Mouse (Mus musculus): ENCODE results near the gene Rcc1l. TPM values are rescaled to one million over a fixed set of nuclear protein-coding genes. Genes with fewer than 3 reads are reported as not detected.

Rcc1l gene
- total and polyA plus RNA-seq, 2 experiments from 2014 or later = 16.2 to 21.2 TPM

DNA sequence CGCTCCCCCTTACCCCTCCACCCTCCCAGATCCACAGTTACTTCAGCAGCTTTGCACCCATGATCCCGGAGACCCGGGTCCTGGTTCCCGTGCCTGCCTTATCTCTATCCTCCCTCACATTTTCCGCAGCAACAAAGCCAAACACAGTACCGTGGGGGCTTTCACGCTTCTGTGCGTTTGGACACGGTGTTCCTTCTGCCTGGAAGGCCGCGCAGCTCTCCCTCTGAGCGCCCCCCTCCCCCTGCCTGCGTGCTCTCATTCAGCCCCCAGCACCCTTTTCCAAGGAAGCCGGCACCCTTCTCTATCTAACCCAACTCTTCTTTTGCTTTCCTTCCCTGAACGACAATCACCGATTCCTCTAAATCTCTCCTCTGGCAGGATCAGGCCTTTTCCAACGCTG lies 77.6 kb downstream of the Rcc1l start:
- 0% methylated on average over 17 of the region's 17 CpGs for WGBS
- H3K9ac ChIP-seq (replicated peaks; ENCODE audit: low read length, poor library complexity, severe bottlenecking) = peak overlapping the region; percentile 59
- peak overlapping the region; percentile 88 for H3K4me2 ChIP-seq (ENCODE audit: low read depth, low read length, poor library complexity, severe bottlenecking)
- DNase-seq (ENCODE audit: low spot score) (peak; percentile 30), ATAC-seq (ENCODE audit: low FRiP score) (peak; percentile 49; the same call in 1 of the 2 replicates)
- TF ChIP-seq CTCF (IDR thresholded peaks at IDR 0.05) = no peak
- no peaks in the 10 kb centered on the region for H3K36me3 ChIP-seq (ENCODE audit: insufficient read depth, low read length)
- 0 out of 2 replicates have a peak, but pooled peaks cover 6% of the 10 kb centered on the region for H3K4me1 ChIP-seq (ENCODE audit: insufficient read depth, low read length)
- H3K27ac ChIP-seq (ENCODE audit: low read depth, low read length) = peak overlapping the region; percentile 72
- peak overlapping the region; percentile 88 for H3K4me3 ChIP-seq (ENCODE audit: low read depth, low read length)
- H3K27me3 ChIP-seq (ENCODE audit: insufficient read depth, low read length) = no peaks in the 10 kb centered on the region
- no peaks in the 10 kb centered on the region for H3K9me3 ChIP-seq (ENCODE audit: low read length)

DNA sequence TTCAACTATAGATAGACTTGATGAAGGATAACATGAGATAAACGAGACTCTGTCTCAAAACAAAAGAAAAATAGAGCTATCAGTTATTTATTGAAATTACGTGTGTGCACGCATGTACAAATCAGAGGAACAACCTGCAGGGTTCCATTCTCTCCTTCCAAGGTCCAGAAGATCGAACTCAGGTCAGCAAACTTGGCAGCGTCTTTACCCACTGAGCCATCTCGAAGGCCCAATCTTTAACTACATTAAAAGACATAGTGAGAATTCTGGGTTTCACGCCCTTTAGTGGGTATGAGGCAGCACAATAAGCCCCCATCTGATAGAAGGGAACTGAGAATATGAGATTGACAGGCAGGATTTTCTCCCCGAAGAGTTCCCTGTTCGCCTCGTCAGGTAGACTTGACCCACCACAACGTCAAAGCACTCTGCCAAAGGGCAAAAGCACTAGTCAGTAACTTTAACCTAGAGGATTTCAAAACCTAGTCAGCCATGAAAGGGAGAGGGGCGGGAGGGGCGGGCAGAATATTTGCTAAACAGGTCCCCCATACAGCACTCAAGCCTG lies 78.2 kb downstream of the Rcc1l start:
- Histone ChIP-seq H3K9ac (replicated peaks; ENCODE audit: low read length, poor library complexity, severe bottlenecking) (peak overlapping the region; percentile 59), H3K36me3 (ENCODE audit: insufficient read depth, low read length) (no peaks in the 10 kb centered on the region), H3K4me2 (ENCODE audit: low read depth, low read length, poor library complexity, severe bottlenecking) (peak overlapping the region; percentile 88), H3K9me3 (ENCODE audit: low read length) (no peaks in the 10 kb centered on the region), H3K27ac (ENCODE audit: low read depth, low read length) (peak overlapping the region; percentile 72; the same call in 1 of the 2 replicates), H3K4me1 (ENCODE audit: insufficient read depth, low read length) (0 out of 2 replicates have a peak, but pooled peaks cover 6% of the 10 kb centered on the region), H3K27me3 (ENCODE audit: insufficient read depth, low read length) (no peaks in the 10 kb centered on the region), H3K4me3 (ENCODE audit: low read depth, low read length) (peak overlapping the region; percentile 88)
- ATAC-seq (ENCODE audit: low FRiP score) (no peak), DNase-seq (ENCODE audit: low spot score) (no peak)
- 40% methylated on average over 13 of the region's 13 CpGs for WGBS
- no peak for TF ChIP-seq CTCF (IDR thresholded peaks at IDR 0.05)

Other genes starting within 250 kb of the Rcc1l start
- 32.3 and 33.6 TPM in 2 replicates for gene Castor2, start 77.1 kb downstream of the Rcc1l start, total RNA-seq (2014; rRNA removed)
- gene Castor2, start 77.1 kb downstream of the Rcc1l start, polyA plus RNA-seq (2015; fragmentation: Nextera tagmentation; extraction: Ambion mirVana) = 27.0 and 27.6 TPM in 2 replicates
- 17.3 and 27.0 TPM in 2 replicates for gene Gtf2ird2, start 7.2 kb upstream of the Rcc1l start, total RNA-seq (2014; rRNA removed)
- gene Gtf2ird2, start 7.2 kb upstream of the Rcc1l start, polyA plus RNA-seq (2015; fragmentation: Nextera tagmentation; extraction: Ambion mirVana) = 14.7 and 15.5 TPM in 2 replicates
- gene Ncf1, start 52.9 kb upstream of the Rcc1l start, total RNA-seq (2014; rRNA removed) = 4.3 and 9.2 TPM in 2 replicates
- gene Ncf1, start 52.9 kb upstream of the Rcc1l start, polyA plus RNA-seq (2015; fragmentation: Nextera tagmentation; extraction: Ambion mirVana) = 2.1 and 2.2 TPM in 2 replicates
- 96.4 and 104 TPM in 2 replicates for gene Gtf2i, start 138.0 kb upstream of the Rcc1l start, total RNA-seq (2014; rRNA removed)
- 74.6 and 77.2 TPM in 2 replicates for gene Gtf2i, start 138.0 kb upstream of the Rcc1l start, polyA plus RNA-seq (2015; fragmentation: Nextera tagmentation; extraction: Ambion mirVana)

Data from midbrain, postnatal 0 days (tissue).